Mouse (Mus musculus): ENCODE results near the gene Rhag. TPM values are rescaled to one million over a fixed set of nuclear protein-coding genes. Genes with fewer than 3 reads are reported as not detected.

The Rhag gene
- polyA plus RNA-seq, 1 experiment from 2014 or later = 0.80 TPM

DNA sequence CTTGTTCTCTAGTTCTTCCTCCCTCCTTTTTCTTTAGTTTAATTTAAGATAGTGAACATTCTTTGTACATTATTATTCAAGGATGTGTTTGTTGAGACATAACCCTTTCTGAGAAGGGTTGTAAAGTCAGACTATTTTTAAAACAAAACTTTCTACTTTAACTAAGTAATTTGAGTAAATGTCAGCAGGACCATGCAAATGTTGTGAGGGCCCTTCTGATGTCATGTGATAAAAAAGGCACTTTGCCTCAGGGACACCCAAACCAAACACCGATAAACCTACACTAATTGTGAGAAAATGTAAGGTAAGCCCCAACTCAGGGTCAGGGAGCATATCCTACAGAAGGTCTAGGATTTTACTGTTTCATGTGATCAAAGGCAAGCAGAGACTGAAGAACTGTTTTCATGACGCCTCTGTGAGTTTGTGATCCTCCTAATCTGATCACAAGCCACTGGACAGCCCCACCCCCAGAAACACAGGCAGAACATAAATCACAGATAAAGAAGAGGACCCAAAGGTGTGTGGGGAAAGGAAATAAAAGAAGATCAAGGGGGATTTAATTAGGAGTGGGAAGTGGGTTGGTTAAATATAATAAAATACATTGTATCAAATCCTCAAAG, 3.9 kb upstream of the Rhag start, which contains the start of gene Crisp2:
Crisp2 (minus strand) TSS at position 51 of the 620 bp plus-strand sequence.
- H3K4me3 ChIP-seq (ENCODE audit: control insufficient read depth in 1 of 2, insufficient read depth in 1 of 2, low read depth in 1 of 2, low read length in 2 of 2) = no peak within 1 kb of the TSS
- H3K27me3 ChIP-seq (ENCODE audit: control insufficient read depth, insufficient read depth, low read length) = no peaks in the 10 kb centered on the region
- no peak within 1 kb of the TSS for H3K4me2 ChIP-seq (ENCODE audit: low read length)
- no peak within 1 kb of the TSS for H3K27ac ChIP-seq (replicated peaks in 1 of 2; ENCODE audit: control insufficient read depth in 1 of 2, insufficient read depth in 1 of 2, low read depth in 2 of 2, low read length in 2 of 2)
- H3K9me3 ChIP-seq (ENCODE audit: control insufficient read depth, low read length) = no peaks in the 10 kb centered on the region
- H3K9ac ChIP-seq (ENCODE audit: low read length) = no peak within 1 kb of the TSS
- H3K36me3 ChIP-seq (ENCODE audit: control insufficient read depth, insufficient read depth, low read length) = no peaks in the 10 kb centered on the region
- no peaks in the 10 kb centered on the region for H3K4me1 ChIP-seq (ENCODE audit: control insufficient read depth in 2 of 2, insufficient read depth in 2 of 2, low read length in 2 of 2)
- no peak for ATAC-seq (ENCODE audit: insufficient number of reproducible peaks, insufficient read depth, low FRiP score, low read depth)
- 54% methylated on average over 2 of the region's 2 CpGs for WGBS

DNA sequence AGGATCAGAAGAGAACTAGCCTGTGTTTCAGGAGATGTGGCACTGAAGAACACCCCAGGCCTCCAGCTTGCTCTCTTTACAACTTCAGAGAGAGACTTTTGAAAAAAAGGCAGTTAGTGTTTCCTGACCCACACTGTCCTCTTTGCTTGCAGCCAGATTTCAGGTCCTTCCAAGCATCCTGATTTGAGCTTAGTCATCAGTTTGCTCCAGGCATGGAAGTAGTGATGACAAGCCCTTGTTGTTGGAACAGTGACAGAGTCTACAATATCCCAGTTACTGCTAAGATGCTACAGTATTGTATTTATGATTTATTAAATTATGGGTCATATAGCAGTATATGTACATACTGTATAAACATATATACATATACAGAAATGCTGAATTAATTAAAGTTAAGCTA, 2.9 kb upstream of the Rhag start:
- no peak for ATAC-seq (ENCODE audit: insufficient number of reproducible peaks, insufficient read depth, low FRiP score, low read depth)
- H3K36me3 ChIP-seq (ENCODE audit: control insufficient read depth, insufficient read depth, low read length) = no peaks in the 10 kb centered on the region

DNA sequence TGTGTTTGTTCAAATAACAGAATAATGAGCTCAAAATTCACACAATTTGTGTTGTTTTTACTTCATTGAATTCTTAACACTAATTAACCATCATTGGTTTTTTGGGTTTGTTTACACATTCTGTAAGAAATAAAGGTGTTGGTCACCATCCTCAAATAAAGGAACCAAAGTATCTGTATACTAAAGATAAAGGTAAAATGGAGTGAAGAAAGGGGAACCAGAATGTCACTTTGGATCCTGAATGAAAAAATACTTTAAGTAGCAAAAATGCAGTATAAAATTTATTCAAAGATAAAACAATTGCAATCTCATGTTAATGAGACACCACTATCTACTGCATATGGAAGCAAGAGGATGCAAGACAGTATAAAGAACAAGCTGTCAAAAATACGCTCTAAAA, 634 bp downstream of the Rhag start:
- Histone ChIP-seq H3K9me3 (ENCODE audit: control insufficient read depth, low read length) (no peaks in the 10 kb centered on the region), H3K4me1 (ENCODE audit: control insufficient read depth in 2 of 2, insufficient read depth in 2 of 2, low read length in 2 of 2) (no peaks in the 10 kb centered on the region), H3K4me2 (ENCODE audit: low read length) (no peak overlapping the region), H3K27ac (replicated peaks in 1 of 2; ENCODE audit: control insufficient read depth in 1 of 2, insufficient read depth in 1 of 2, low read depth in 2 of 2, low read length in 2 of 2) (no peak overlapping the region), H3K27me3 (ENCODE audit: control insufficient read depth, insufficient read depth, low read length) (no peaks in the 10 kb centered on the region), H3K9ac (ENCODE audit: low read length) (no peak overlapping the region), H3K36me3 (ENCODE audit: control insufficient read depth, insufficient read depth, low read length) (no peaks in the 10 kb centered on the region), H3K4me3 (ENCODE audit: control insufficient read depth in 1 of 2, insufficient read depth in 1 of 2, low read depth in 1 of 2, low read length in 2 of 2) (no peak overlapping the region)
- WGBS = 73% methylated on average over 1 of the region's 1 CpGs
- ATAC-seq (ENCODE audit: insufficient number of reproducible peaks, insufficient read depth, low FRiP score, low read depth) = no peak

More for the DNA sequence above, 2.9 kb upstream of the Rhag start:
- Histone ChIP-seq H3K27me3 (ENCODE audit: control insufficient read depth, insufficient read depth, low read length) (no peaks in the 10 kb centered on the region), H3K27ac (replicated peaks in 1 of 2; ENCODE audit: control insufficient read depth in 1 of 2, insufficient read depth in 1 of 2, low read depth in 2 of 2, low read length in 2 of 2) (no peak overlapping the region), H3K9ac (ENCODE audit: low read length) (no peak overlapping the region), H3K4me1 (ENCODE audit: control insufficient read depth in 2 of 2, insufficient read depth in 2 of 2, low read length in 2 of 2) (no peaks in the 10 kb centered on the region), H3K9me3 (ENCODE audit: control insufficient read depth, low read length) (no peaks in the 10 kb centered on the region), H3K4me2 (ENCODE audit: low read length) (no peak overlapping the region), H3K4me3 (ENCODE audit: control insufficient read depth in 1 of 2, insufficient read depth in 1 of 2, low read depth in 1 of 2, low read length in 2 of 2) (no peak overlapping the region)

DNA sequence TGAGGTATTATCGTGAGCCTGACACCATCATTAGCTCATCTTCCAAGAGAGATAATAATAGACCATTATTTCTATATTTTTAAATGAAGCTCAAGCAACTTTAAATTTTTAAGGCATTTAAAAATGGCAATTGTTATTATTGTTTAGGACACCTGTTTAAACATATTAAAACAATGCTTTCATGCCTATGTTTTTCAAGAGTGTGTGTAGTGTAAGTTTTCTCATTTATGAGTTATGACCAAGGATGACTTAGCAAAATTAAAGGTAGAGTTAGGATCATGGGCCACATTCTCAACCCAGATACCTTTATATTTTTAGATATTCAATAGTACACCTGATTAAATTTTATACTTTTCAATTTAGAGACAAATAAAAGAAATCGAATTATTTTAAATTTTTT, 1.3 kb downstream of the Rhag start:
- Histone ChIP-seq H3K4me3 (ENCODE audit: control insufficient read depth in 1 of 2, insufficient read depth in 1 of 2, low read depth in 1 of 2, low read length in 2 of 2) (no peak overlapping the region), H3K36me3 (ENCODE audit: control insufficient read depth, insufficient read depth, low read length) (no peaks in the 10 kb centered on the region), H3K9ac (ENCODE audit: low read length) (no peak overlapping the region), H3K27me3 (ENCODE audit: control insufficient read depth, insufficient read depth, low read length) (no peaks in the 10 kb centered on the region), H3K4me1 (ENCODE audit: control insufficient read depth in 2 of 2, insufficient read depth in 2 of 2, low read length in 2 of 2) (no peaks in the 10 kb centered on the region), H3K27ac (replicated peaks in 1 of 2; ENCODE audit: control insufficient read depth in 1 of 2, insufficient read depth in 1 of 2, low read depth in 2 of 2, low read length in 2 of 2) (no peak overlapping the region), H3K9me3 (ENCODE audit: control insufficient read depth, low read length) (no peaks in the 10 kb centered on the region), H3K4me2 (ENCODE audit: low read length) (no peak overlapping the region)
- WGBS = 59% methylated on average over 2 of the region's 2 CpGs
- no peak for ATAC-seq (ENCODE audit: insufficient number of reproducible peaks, insufficient read depth, low FRiP score, low read depth)

DNA sequence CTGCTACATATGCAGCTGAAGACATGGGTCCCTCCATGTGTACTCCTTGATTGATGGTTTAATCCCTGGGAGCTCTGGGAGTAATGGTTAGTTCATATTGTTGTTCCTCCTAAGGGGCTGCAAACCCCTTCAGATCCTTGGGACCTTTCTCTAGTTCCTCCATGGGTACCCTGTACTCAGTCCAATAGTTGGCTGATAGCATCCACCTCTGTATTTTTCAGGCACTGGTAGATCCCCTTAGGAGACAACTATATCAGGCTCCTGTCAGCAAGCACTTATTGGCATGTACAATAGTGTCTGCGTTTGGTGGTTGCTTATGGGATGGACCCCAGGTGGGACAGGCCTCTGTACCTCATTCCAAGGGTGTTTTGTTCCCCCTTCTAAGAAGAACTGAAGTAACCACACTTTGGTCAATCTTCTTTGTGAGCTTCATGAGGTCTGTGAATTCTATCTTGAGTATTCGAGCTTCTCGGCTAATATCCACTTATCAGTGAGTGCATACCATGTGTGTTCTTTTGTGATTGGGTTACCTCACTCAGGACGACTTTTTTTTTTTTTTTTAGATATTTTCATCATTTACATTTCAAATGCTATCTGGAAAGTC, 6.5 kb downstream of the Rhag start:
- no peak overlapping the region for H3K9ac ChIP-seq (ENCODE audit: low read length)
- no peak for ATAC-seq (ENCODE audit: insufficient number of reproducible peaks, insufficient read depth, low FRiP score, low read depth)
- H3K36me3 ChIP-seq (ENCODE audit: control insufficient read depth, insufficient read depth, low read length) = no peaks in the 10 kb centered on the region
- H3K9me3 ChIP-seq (ENCODE audit: control insufficient read depth, low read length) = no peaks in the 10 kb centered on the region
- 62% methylated on average over 4 of the region's 4 CpGs for WGBS
- no peaks in the 10 kb centered on the region for H3K4me1 ChIP-seq (ENCODE audit: control insufficient read depth in 2 of 2, insufficient read depth in 2 of 2, low read length in 2 of 2)
- H3K27me3 ChIP-seq (ENCODE audit: control insufficient read depth, insufficient read depth, low read length) = no peaks in the 10 kb centered on the region
- H3K4me2 ChIP-seq (ENCODE audit: low read length) = no peak overlapping the region
- H3K27ac ChIP-seq (replicated peaks in 1 of 2; ENCODE audit: control insufficient read depth in 1 of 2, insufficient read depth in 1 of 2, low read depth in 2 of 2, low read length in 2 of 2) = no peak overlapping the region
- H3K4me3 ChIP-seq (ENCODE audit: control insufficient read depth in 1 of 2, insufficient read depth in 1 of 2, low read depth in 1 of 2, low read length in 2 of 2) = no peak overlapping the region

DNA sequence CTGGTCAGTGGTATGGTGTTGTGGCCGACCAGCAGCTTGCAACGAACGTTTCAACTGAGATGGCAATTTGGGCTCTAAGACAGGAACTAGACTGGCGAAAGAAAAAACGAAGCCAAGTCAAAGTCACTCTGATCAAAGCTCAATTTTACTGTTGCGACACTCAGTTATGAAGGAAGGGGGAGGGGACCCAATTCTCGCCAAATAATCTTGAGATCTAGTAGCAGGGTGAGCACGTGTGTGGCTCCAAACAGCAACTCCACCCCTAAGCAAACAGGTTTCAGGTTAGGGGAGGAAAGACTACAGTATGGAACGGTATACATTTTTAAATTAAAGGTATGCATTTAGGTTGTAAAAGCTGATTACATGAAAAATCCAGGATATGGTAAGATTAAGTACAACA, 10.6 kb downstream of the Rhag start:
- Histone ChIP-seq H3K36me3 (ENCODE audit: control insufficient read depth, insufficient read depth, low read length) (no peaks in the 10 kb centered on the region), H3K27ac (replicated peaks in 1 of 2; ENCODE audit: control insufficient read depth in 1 of 2, insufficient read depth in 1 of 2, low read depth in 2 of 2, low read length in 2 of 2) (no peak overlapping the region), H3K4me1 (ENCODE audit: control insufficient read depth in 2 of 2, insufficient read depth in 2 of 2, low read length in 2 of 2) (no peaks in the 10 kb centered on the region), H3K4me2 (ENCODE audit: low read length) (no peak overlapping the region), H3K9me3 (ENCODE audit: control insufficient read depth, low read length) (no peaks in the 10 kb centered on the region), H3K4me3 (ENCODE audit: control insufficient read depth in 1 of 2, insufficient read depth in 1 of 2, low read depth in 1 of 2, low read length in 2 of 2) (no peak overlapping the region), H3K27me3 (ENCODE audit: control insufficient read depth, insufficient read depth, low read length) (no peaks in the 10 kb centered on the region), H3K9ac (ENCODE audit: low read length) (no peak overlapping the region)
- no peak for ATAC-seq (ENCODE audit: insufficient number of reproducible peaks, insufficient read depth, low FRiP score, low read depth)
- WGBS = 70% methylated on average over 9 of the region's 9 CpGs

DNA sequence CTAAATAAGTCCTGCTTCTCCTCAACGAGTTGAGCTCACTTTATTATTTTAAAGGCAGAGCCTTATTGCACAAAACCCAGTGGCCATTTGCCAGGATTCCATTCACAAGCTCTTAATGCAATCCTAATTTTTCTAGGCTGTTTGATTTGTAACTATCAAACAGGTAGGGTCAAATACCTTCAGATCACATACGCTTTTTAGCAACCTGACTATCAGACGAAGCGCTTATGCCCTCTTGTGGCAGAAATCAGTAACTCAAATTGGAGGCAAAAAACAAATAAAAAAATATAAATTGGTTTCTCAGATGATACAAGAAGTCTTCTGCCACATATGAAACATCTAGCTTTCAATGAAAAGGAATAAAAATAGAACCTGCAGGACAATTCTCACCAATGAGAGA, 12.9 kb downstream of the Rhag start:
- no peak for ATAC-seq (ENCODE audit: insufficient number of reproducible peaks, insufficient read depth, low FRiP score, low read depth)
- Histone ChIP-seq H3K9me3 (ENCODE audit: control insufficient read depth, low read length) (no peaks in the 10 kb centered on the region), H3K4me2 (ENCODE audit: low read length) (no peak overlapping the region), H3K27ac (replicated peaks in 1 of 2; ENCODE audit: control insufficient read depth in 1 of 2, insufficient read depth in 1 of 2, low read depth in 2 of 2, low read length in 2 of 2) (no peak overlapping the region), H3K4me1 (ENCODE audit: control insufficient read depth in 2 of 2, insufficient read depth in 2 of 2, low read length in 2 of 2) (no peaks in the 10 kb centered on the region), H3K27me3 (ENCODE audit: control insufficient read depth, insufficient read depth, low read length) (no peaks in the 10 kb centered on the region), H3K9ac (ENCODE audit: low read length) (no peak overlapping the region), H3K4me3 (ENCODE audit: control insufficient read depth in 1 of 2, insufficient read depth in 1 of 2, low read depth in 1 of 2, low read length in 2 of 2) (no peak overlapping the region), H3K36me3 (ENCODE audit: control insufficient read depth, insufficient read depth, low read length) (no peaks in the 10 kb centered on the region)
- whole genome bisulfite sequencing = 27% methylated on average over 4 of the region's 4 CpGs

DNA sequence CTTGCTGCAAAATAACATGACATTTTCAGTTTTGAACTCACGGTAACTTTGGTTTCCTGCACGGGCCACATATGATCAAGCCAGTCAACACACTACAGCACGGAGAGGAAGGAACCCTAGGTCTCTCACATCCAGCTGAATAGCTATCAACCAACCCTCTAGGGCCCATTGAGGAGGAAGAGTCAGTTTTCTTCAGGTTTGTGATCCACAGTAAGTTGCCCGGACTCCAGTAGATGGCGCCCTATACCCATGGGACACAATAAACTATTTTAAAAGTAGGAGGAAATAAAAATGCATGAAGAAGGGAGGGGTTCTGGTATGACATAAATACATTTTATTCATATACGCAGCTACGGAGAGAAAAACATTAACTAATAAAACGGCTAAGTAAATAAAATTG, 13.6 kb downstream of the Rhag start:
- H3K4me2 ChIP-seq (ENCODE audit: low read length) = no peak overlapping the region
- no peaks in the 10 kb centered on the region for H3K9me3 ChIP-seq (ENCODE audit: control insufficient read depth, low read length)
- no peak for ATAC-seq (ENCODE audit: insufficient number of reproducible peaks, insufficient read depth, low FRiP score, low read depth)
- no peaks in the 10 kb centered on the region for H3K27me3 ChIP-seq (ENCODE audit: control insufficient read depth, insufficient read depth, low read length)
- H3K4me1 ChIP-seq (ENCODE audit: control insufficient read depth in 2 of 2, insufficient read depth in 2 of 2, low read length in 2 of 2) = no peaks in the 10 kb centered on the region
- no peak overlapping the region for H3K4me3 ChIP-seq (ENCODE audit: control insufficient read depth in 1 of 2, insufficient read depth in 1 of 2, low read depth in 1 of 2, low read length in 2 of 2)
- H3K27ac ChIP-seq (replicated peaks in 1 of 2; ENCODE audit: control insufficient read depth in 1 of 2, insufficient read depth in 1 of 2, low read depth in 2 of 2, low read length in 2 of 2) = no peak overlapping the region
- H3K9ac ChIP-seq (ENCODE audit: low read length) = no peak overlapping the region
- 52% methylated on average over 8 of the region's 8 CpGs for WGBS
- H3K36me3 ChIP-seq (ENCODE audit: control insufficient read depth, insufficient read depth, low read length) = no peaks in the 10 kb centered on the region

All from heart, embryonic 14.5 days (tissue).